11 mouse cellular contexts compared by ENCODE assay signal in genomic region chr11:93185477-93185876, GRCm38 (mm10).
DNase-seq lines count a peak whose midpoint lies in the region; TF ChIP-seq lines count a peak whose summit lies in the region.
"Had no signal": no experiment of that assay in that cellular context is flagged by ENCODE, and none has a peak within 500 bp of the region (broad histone marks: within the 10 kb centered on the region; RNA-seq: fewer than 3 reads in every experiment).

No protein-coding gene starts in this region.

- no peak overlapping the region for H3K4me3 ChIP-seq in left cerebral cortex, adult 2 months
- H3K4me3 ChIP-seq: hindbrain, embryonic 15.5 days had no signal

- TF ChIP-seq CTCF in left cerebral cortex, adult 2 months (IDR thresholded peaks at IDR 0.05): no peak

- H3K27ac ChIP-seq in left cerebral cortex, adult 2 months: peak overlapping the region; percentile 36; the same call in 1 of the 2 replicates
- H3K27ac ChIP-seq: hindbrain, embryonic 15.5 days; liver, embryonic 14.5 days had no signal

- intact Hi-C loops in left cerebral cortex, adult 2 months (cut with DNase I): loop anchor here (5.0 kb wide), 2 partner anchors 87 to 148 kb away; no protein-coding TSS in a partner anchor

- peak; percentile 3 to 16 for DNase-seq in layer of hippocampus, postnatal 14 days (ENCODE audit: low spot score in 2 of 2)
- no peak for DNase-seq in layer of hippocampus, adult 9-10 months (ENCODE audit: low spot score)
- DNase-seq in cerebellum, postnatal 14 days: peak; percentile 64 to 79
- peak; percentile 10 to 19 for DNase-seq in left cerebral cortex, adult 2 months (ENCODE audit: extremely low spot score in 1 of 2, low spot score in 2 of 2)
- DNase-seq in skeletal muscle tissue, adult 2 months (ENCODE audit: low read depth, low spot score): peak; percentile 24
- DNase-seq in adipocyte (ENCODE audit: low spot score): no peak
- DNase-seq in adrenal gland, adult 18-20 months (ENCODE audit: low spot score in 2 of 2): no peak
- DNase-seq: kidney, postnatal 36 days; thymus, postnatal 14 days had no signal

Comparison
In these comparisons a context has a peak if more than half of its experiments do, and no peak if none do; other contexts are left out.
1. DNase-seq: peak in layer of hippocampus, postnatal 14 days (2 of 2), cerebellum, postnatal 14 days (2 of 2), left cerebral cortex, adult 2 months (2 of 2) and skeletal muscle tissue, adult 2 months (single experiment); none in layer of hippocampus, adult 9-10 months (single experiment), adipocyte (single experiment) and adrenal gland, adult 18-20 months (0 of 2).